Mouse (Mus musculus) MEL-GATA-1-ER (cell line): ENCODE measurements around the gene Ggta1.

Experiments
- DNase-seq: peaks from one replicate; pipeline ENCODE4 v3.0.0-alpha.2; 2012; ENCODE audit warnings: low read depth; ENCODE audit errors: extremely low read depth

Ggta1 gene

DNA sequence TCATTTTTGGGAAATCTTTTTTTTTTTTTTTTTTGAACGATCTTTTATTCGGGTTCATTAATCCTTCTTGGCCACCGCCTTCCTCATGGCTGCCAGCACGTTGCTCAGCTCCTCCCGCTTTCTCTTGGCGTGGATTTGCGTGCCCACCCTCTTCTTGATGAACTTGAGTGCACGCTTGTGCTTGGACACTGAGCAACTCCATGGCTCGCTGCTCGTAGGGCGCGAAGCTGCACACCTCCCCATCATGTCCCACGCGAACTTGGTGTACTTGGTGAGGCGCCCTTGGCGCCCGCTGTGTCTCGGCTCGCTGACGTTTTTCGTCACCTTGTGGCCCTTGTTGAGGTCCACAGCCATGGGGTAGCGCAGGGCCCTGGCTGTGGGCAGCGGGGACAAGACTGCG lies 28.1 kb upstream of the Ggta1 start:
- DNase-seq, result no peak

DNA sequence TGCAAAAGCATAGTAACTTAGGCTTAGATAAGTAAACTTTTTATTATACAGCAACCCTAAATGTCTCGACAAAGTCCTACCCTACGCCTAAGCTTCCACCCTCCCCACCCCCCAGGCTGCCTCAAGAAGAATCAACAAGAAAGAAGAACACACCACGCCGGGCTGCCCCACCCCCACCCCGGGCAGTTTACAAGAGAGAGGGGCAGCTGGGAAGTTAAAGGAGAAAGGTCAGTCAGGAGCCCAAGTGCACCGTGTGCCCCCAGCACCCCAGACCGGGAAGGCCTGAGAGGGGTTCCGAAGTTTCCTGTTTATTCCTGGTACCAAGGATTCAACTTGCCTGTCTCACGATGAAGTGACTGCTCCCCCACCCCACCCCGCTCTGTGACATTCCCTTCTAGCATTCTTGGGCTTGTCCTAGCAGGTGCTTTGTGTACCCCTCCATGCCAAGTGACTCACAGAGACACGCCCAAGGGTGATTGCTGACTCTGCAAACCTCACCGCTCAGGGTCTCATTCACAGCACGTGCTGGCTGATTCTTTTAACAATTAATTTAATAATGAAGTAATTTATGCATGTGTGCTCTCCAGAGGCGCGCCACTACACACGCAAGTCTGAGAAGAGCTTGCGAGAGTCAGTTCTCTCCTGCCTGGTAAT lies 27.6 kb upstream of the Ggta1 start:
- DNase-seq, result no peak

DNA sequence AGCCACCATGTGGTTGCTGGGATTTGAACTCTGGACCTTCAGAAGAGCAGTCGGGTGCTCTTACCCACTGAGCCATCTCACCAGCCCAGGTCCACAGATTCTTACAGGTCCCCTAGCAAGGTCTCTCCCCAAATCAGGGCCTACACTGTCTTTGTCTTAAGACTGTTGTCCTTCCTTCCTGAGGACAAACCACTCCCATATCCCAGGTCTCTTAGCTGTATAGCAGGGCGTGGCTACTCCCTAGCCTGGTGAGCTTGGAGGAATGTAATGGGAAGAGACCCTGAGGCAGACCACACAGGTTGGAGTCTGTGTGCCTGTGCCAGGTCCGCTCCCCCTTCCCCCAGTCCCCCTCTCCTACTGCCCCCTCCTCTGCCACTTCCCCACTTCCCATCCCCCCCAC lies 24.7 kb upstream of the Ggta1 start:
- no peak for DNase-seq

DNA sequence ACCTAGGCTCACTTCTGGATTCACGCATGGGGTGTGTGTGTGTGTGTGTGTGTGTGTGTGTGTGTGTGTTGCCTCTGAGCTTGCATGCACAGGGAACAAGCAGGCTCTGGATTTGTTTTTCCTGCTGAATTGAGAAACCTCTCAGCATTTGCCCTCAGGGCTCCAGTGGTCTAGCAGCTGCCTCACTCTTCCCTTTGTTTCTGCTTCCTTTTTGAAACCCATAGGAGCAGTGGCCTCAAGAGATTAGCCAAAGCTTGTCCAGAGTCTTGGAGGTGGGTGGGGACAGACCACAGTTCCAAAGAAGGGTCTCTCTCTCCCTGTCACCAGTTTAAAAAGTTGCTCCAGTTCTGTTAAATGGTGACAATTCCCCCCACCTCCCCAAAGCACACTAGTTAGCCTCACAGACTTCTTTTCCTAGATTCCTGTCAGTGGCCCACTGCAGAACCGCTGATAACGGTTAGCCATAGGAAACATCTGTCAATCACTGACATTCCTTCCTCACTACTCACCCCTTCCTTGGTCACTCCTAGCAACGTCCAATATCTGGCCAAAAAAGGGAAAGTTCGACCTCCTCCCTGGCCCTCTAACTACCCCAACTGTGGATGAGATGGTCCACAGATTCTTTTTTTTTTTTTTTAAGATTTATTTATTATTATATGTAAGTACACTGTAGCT lies 24.1 kb upstream of the Ggta1 start:
- DNase-seq, result no peak

- no peak for DNase-seq
Observed at GRCm38 (mm10) chr2:35484102-35484501, 21.1 kb upstream of the Ggta1 start.

DNA sequence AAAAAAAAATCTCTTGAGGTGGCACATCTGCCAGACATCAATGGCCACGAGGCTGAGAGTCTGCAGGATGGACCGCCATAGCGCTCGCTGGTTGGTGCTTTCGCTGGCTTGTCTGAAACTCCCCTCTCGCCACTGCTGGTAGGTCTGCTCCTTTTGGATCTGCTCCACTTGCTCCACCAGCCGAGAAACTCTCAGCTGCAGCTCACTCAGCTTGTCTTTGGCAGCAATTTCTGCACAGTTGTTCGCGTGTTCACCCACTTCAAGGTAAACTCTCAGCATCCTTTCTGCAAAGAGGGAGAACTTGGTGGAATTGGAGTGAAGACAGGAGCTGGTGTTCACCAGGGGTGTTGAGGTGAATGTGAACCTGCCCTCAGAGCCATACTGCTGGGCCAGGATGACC lies 20.4 kb upstream of the Ggta1 start:
- DNase-seq, result no peak

- DNase-seq, result no peak
Observed at GRCm38 (mm10) chr2:35481322-35481990, 18.4 kb upstream of the Ggta1 start.

DNA sequence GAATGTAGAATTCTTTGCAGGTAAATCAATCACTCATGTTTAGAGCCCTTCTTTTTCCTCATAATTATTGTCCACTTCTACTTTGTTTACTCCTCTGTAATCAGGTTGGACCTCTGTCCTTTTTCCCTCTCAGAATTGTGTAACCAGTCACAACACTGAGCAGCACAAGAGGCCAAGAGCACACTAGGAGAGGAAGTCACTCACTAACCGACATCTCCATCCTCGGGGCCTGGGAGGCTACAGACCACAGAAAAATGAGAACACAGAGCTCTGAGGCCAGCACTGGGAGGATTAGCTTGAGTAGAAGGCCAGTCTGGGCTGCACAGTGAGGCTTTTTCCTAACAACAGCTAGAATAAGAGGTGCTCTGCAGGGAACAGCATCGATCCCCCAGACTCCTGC lies 17.0 kb upstream of the Ggta1 start:
- no peak for DNase-seq

GRCm38 (mm10) chr2:35478812-35479122 lies 15.7 kb upstream of the Ggta1 start:
- DNase-seq, result no peak

GRCm38 (mm10) chr2:35477999-35478811 lies 15.2 kb upstream of the Ggta1 start:
- DNase-seq, result no peak

DNA sequence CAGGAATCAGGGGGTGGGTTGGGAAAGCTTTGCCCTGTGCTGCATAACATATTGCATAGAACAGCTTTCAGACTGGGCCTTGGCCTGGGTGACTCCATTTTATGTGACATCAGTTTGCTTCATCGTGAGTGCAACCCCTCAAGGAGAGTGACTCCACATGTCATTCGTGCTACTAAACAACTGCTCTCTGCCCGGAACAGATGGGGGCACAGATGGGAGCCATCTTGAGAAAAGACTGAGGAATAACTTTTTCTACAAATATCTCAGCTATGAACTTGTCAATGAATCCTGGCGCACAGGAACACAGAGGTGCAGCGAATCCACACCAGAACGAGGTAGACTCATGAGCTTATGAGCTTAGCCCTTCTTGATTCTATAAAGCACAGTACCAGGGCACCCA lies 14.3 kb upstream of the Ggta1 start:
- no peak for DNase-seq

- DNase-seq, result no peak
Observed at GRCm38 (mm10) chr2:35474916-35475315, 11.9 kb upstream of the Ggta1 start.

- no peak for DNase-seq
Observed at GRCm38 (mm10) chr2:35469266-35469665, 6.2 kb upstream of the Ggta1 start.

DNA sequence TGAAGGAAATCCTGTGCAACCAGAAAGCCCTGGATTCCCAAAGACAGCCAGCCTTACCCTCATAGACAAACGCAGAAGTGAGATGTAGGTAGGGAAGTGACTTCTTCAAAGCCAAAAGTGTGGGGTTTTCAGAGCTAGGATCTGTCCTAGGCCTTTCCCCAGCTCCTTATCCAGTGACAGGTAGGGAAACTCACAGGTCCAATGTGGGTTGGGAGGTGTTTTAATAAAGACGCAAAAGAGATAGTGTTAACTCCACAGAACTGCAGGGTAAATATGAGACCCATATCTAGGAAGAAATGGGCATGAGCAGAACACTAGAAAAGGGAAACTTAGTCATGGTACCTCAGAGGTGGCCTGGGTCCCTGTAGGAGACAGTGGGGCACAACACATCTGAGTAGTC lies 5.2 kb upstream of the Ggta1 start:
- DNase-seq, result no peak

GRCm38 (mm10) chr2:35467855-35468254 lies 4.8 kb upstream of the Ggta1 start:
- no peak for DNase-seq

DNA sequence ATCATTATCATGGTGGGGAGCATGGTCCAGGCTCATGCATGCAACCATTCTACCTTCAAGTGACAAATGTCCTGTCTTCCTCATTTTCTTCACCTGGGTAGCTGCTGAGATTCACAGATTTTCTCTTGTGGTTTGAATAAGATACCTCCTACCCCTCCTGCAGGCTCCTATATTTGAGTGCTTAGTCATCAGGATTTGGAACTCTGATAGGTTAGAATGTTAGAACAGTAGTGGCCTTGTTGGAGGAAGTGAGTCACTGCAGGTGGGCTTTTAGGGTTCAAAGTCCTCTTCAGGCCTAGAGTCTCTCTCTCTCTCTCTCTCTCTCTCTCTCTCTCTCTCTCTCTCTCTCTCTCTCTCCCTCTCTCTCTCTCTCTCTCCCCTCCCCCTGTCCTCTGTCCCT lies 2.6 kb upstream of the Ggta1 start:
- DNase-seq, result no peak

DNA sequence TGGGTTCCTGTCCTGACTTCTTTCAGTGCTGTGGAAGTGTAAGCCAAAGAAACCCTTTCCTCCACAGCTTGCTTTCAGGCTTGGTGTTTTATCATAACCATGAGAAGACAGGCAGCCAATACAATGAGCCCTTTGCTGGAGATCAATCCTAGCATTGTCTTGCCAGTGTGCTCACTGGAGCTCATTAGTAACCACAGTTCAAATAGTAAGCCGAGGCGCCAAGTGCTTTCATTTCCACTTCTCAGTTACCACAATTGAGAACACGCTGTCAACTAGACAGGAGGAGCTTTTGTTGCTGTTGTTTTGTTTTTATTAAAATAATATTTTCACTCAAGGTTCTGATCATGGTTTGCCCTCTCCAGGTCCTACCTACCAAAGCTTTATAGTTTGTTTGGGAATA lies 1.5 kb upstream of the Ggta1 start:
- no peak for DNase-seq

DNA sequence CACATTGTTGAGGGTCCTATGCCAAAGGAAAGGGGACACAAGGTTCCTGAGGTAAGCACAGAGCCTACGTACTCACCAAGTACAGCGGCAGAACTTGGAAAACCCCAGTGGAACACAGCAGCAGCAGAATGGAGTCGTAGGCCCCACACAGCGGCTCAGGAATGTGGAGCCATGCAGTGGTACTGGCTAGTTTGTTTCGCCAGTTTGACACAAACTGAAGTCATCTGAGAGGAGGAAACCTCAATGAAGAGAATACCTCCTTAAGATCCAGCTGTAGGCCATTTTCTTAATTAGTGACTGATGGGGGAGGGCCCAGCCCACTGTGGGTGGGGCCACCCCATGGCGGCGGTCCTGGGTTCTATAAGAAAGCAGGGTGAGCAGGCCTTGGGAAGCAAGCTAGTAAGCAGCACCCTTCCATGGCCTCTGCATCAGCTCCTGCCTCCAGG lies 1.1 kb upstream of the Ggta1 start:
- DNase-seq, result no peak

DNA sequence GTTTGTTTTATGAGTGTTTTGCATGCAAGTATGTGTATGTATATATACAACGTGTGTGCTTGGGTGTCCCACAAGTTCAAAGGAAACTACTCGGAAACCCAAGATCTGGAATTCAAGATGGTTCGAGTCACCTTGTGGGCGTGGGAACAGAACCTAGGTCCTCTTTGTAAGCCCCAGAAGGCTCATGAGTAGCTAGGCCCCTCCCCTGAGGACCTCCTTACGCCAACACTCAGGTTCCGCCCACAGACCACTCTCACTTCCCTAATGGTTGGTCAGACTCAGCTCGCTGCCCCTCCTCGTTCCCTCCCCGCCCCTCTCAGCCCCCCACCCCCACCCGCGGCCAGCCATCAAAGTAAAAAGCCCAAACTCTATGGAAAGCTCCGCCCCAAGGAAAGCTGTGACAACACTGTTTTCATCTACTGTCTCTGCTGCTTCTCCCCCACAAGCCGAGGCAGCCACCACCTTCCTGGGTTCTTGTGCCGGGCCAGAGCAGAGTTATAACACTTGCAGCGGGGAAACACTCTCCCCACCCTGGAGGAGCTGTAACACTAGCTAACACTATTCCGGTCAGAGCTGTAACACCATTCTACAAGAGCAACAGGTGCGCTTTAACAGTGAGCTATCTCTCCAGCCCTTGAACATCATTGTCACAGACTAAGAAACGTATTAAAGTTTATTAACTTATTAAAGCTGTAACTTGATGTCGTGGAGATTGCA lies 499 bp upstream of the Ggta1 start:
- DNase-seq, result peak; percentile 97

DNA sequence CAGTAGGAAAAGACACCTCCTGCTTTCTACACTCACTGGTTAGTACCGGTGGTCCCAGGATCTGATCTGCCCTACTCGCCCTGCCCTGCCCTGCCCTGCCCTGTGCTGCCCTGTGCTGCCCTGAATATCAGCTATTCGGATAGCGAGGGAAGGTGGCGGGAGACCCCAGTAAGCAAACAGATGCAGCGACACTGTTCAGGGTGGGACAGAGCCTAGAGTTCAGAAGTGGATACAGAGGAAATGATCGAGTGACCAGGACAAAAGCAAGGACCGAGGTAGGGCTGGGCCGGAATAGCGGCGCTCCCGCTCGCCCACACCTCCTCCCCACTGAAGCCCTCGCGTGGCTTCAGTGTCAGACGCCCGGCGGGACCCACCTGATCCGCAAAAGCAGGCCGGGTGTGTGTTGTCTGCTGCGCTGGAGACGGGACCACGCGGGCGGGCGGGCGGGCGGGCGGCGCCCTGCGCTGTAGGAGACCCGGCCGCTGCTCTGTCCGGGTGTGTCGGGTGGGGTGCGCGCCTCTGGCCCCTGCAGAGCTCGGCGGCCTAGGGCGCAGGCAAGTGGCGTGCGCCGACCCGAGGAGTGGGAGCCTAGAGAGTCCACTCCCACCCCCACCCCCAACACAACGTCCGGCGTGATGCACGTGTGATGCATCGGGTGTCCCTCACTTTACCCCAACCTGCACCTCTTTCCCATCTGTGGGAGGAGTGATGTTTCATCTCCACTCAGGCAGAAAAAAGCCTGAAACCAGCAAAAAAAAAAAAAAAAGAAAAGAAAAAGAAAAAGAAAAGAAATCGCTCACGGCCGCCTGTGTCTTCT lies 852 bp downstream of the Ggta1 start:
- DNase-seq, result peak; percentile 27
